Mouse (Mus musculus) 3T3-L1 (cell line): ENCODE results near the gene Cldn9.

Experiments used
- DNase-seq: peaks from one replicate; pipeline ENCODE4 v3.0.0-alpha.2; 2015; ENCODE audit warnings: low read depth, low spot score

Gene Cldn9

DNA sequence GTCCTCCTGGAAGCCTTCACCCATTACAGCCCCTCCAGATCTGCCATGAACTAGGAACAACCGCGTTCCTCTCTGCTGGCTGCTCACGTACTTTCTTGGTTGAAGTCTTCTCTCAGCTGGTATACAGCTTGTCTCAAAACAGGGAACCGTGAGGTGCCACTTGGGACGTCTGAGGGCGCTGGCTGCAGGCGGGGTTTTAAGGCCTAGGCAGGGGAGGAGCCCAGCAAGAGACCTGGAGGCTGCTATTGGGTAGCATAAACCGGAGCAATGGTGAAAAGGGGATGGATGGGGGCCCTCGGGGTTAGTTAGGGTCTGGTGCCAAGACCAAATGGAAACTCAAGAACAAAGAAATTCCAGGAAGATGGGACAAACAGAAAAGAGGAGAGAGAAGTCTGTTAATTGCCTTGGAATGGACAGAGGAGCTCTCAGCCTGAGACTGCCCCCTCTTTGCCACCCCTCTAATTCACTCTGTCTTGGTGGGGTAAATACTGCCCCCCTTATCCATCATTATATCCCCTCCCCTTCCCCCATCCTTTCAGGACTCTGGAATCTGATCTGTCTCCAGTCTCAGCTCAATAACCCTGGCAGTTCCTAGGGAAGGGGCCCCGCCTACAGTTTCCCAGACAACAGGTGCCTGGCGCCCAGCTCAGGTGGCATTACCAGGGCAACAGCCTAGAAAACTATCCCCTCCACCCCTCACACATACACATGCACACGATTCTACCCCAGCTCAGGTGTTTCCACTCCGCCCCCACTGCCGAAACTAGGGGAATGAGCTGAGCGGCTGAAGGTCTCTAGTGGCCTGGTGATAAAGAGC is at the start of gene Cldn9:
TSS of gene Cldn9 (minus strand) at position 171 of the 817 bp plus-strand sequence.
- DNase-seq = no peak

DNA sequence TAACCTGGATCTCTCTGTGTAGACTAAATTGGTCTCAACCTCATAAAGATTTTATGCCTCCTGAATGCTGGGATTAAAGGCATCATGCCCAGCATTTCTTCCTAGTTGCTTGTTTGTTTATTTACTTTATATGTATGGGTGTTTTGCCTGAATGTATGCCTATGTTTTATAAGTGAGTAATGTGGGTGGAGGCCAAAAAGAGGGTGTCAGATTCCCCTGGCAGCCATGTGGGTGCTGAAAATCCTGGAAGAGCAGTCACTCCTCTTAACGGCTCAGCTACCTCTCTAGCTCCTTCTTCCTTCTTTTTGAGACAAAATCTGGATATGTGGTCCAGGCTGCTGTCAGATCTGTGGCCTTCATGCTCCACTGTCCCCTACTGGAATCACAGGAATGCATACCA is 46.6 kb upstream of the Cldn9 start:
- DNase-seq = peak; percentile 61

DNA sequence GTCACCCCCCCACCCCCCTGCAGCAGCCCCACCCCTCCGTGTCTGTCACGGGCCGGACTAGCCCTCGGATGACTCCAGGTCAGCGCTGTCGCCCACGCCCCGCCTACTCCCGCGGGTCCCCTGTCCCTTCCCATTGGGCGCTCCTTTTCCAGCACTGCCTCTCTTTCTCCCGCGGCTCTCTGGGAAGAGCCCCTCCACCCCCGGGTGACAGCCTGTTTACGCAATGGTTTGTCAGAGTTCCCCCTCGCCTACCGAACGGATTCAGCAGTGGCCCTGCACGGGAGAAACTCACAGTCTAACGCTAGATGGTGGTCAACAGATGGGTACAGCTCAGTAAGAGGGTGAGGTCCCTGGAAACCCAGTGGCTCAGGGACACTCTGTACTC is 42.9 kb upstream of the Cldn9 start:
- DNase-seq = peak; percentile 66

GRCm38 (mm10) chr17:23725999-23726757 is 42.4 kb upstream of the Cldn9 start, which contains the start of gene Pkmyt1:
Pkmyt1 (plus strand) TSS chr17:23726336.
- DNase-seq = peak; percentile 95

DNA sequence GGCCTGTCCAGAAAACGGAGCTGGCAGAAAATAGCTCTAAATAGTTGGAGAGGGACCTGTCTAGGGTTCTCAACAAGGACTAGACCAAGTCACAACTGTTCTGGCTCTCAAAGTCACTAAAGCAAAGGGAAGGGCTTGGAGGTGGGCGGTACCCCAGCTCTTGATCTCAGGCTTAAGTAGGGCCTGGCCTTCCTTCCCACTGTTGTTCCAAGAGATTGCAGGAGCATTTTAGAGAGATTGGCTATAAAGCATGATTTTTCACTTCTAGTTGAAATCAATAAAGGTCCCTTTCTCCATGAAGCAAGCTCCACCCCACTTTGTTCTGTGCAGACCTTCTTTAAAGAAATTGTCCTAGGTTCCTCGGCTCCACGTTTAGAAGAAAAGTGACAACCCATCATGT is 41.7 kb upstream of the Cldn9 start:
- peak; percentile 57 for DNase-seq

- DNase-seq = no peak
Observed at GRCm38 (mm10) chr17:23722376-23723125, 38.7 kb upstream of the Cldn9 start, which contains the start of gene 1520401A03Rik. 1520401A03Rik (minus strand) TSS chr17:23722783.

GRCm38 (mm10) chr17:23721886-23722285 is 38.1 kb upstream of the Cldn9 start:
- no peak for DNase-seq

- DNase-seq = no peak
Observed at GRCm38 (mm10) chr17:23719455-23719854, 35.6 kb upstream of the Cldn9 start.

- DNase-seq = no peak
Observed at GRCm38 (mm10) chr17:23717003-23717402, 33.2 kb upstream of the Cldn9 start.

DNA sequence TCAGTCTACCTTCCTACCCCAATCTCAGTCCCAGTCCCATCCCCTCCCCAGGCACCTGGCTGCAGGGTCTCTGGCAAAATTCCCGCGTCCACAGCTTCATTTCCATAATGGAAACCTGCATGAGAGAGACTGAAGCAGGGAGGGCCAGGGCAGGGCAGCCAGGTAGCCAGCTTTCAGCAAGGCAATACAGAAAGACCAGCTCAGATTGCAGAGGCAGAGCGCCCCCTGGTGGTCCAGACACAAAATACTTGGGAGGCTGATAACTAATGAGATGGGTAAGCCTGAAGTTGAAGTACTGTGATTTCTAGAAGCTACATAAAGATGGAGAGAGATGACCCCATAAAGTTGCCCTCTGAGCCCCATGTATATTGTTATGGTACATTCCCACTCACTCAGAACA is 22.4 kb upstream of the Cldn9 start:
- peak; percentile 91 for DNase-seq

DNA sequence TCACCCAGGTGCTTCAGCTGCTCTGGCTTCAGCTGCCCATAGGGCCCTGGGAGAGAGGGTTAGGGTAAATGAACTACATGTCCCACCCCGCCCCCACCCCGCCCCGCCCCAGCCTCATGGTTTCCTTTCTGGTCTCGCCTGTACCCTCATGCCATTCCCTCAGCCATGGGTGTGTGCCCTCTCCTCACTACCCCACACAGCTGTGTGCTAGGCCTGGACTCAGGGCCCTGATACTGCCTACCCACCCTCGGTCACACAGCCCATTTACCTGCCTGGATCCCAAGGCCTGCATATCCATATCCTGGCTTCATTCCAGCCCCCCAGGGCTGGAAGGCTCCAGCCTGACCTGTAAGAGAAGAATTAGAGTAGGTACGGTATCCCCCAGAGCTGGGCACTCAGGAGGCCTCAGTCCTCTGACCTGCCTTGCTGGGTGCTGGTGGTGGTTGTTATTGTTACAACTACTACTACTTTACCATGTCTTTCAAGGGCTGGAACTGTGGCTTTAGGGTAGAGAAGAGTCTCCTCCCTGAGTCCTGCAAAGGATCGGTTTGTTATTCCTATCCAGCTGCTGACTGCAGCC is 21.8 kb upstream of the Cldn9 start:
- DNase-seq = no peak

DNA sequence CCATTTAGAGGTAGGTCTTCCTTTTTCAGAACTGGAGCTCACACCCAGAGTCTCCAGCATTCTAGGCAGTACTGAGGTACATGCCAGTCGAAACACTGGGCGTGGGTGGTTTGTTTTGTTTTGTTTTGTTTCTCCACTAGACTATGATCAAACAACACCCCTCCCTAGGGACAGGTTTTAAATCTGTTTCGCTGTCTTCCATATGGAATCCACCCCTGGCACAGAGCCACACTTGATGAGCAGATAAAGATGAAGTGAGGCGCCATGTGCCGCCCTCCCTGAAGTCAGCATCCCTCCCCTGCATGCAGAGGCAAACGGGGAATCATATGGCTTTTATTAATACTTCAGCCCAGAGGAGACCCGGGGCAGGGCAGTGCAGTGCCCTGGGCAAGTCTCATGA is 20.9 kb upstream of the Cldn9 start:
- peak; percentile 64 for DNase-seq

GRCm38 (mm10) chr17:23703301-23703700 is 19.5 kb upstream of the Cldn9 start:
- DNase-seq = no peak

GRCm38 (mm10) chr17:23700079-23700478 is 16.3 kb upstream of the Cldn9 start:
- DNase-seq = peak; percentile 99

DNA sequence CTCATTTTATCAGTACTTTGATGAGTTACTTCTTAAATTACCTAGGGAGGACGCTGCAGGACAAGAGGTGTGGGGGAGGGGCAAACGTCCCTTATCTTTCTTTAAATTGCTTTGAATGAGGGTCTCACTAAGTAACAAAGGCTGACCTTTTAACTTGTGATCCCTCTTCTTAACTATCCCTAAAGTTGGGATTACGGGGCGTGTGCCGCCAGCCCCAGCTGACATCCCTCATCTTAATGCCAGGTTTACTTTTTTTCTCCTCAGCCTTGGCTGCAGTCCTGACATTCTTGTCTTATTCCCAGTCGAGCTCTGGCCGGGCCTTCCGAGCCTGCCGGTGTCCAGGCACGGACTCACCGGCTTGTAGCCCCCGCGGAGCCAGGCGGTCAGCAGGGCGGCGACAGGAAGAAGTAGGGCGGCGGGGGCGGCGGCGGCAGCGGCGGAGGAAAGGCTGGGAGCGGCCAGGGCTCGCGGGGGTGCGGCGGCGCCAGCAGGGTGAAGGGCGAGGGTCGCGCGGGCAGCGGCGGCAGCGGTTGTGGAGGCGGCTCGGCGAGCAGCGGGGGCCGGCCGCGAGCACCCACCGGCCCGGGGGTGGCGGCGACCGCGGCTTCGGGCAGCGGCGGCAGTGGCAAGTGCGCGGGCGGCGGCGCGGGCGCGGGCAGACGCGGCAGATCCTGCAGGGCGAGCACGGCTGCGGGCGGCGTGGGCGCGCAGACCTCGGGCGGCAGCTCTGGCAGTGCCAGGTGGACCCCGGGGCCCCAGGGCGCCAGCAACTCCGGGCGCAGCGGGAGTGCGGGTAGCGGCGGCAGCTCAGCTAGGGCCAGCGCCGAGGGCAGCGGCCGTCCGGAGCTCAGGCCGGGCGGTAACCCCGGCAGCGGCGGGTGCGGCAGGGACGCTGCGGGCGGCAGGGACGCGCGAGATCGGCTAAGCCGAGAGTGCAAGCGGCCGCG is 15.6 kb upstream of the Cldn9 start:
- peak; percentile 62 for DNase-seq

DNA sequence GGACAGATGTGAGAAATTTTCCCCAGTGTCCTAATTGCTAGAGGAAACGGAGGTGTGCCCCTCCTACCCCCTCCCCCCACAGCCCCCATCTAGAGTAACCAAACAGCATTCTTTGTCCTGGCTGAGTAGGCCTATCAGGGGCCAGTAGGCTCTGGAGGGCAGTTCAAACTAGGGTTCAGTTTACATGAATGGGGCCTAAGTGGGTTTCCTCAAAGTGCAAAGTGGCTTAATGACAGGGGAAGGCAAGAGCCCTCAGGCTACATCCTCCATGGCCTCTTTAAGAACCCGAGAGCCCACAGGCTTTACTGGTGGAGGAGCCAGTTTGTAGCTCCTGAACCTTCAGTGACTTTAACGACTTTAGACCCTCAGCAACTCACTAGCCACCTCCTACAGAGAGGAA is 12.0 kb upstream of the Cldn9 start:
- no peak for DNase-seq

DNA sequence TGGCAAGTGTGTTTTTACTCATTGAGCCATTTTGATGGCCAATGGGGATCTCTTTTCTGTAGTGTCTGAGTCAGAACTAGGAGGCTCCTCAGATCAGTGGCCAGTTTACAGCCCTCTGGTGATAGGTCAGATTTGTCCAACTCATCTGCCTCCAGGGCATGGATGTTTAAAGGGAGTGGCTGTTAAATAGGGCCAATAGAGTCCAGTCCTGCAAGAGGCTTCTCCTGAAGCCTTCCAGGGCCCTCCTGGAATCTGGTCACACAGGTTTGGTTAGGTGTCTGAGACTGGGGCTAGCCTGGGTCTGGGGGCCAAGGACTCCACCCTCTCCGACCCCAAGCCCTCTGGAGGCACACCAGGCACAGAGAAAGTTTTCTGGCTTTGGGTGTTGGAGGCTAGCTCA is 10.7 kb upstream of the Cldn9 start:
- DNase-seq = peak; percentile 98

DNA sequence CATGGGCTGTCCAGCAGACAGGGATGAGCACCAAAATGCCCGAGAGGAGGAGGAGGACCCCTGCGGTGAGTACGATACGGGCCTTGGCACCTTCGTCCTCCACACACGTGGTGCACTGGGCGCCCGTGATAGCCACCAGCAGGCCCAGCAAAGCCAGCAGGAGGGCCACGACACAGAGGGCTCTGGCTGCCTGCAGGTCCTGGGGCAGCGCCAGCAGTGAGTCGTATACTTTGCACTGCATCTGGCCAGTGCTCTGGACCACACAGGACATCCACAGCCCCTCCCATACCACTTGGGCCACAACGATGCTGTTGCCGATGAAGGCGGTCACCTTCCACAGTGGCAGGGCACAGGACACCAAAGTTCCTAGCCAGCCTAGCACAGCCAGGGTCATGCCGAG is 600 bp downstream of the Cldn9 start:
- DNase-seq = peak; percentile 87

- no peak for DNase-seq
Observed at GRCm38 (mm10) chr17:23682530-23682929, 1.3 kb downstream of the Cldn9 start.

DNA sequence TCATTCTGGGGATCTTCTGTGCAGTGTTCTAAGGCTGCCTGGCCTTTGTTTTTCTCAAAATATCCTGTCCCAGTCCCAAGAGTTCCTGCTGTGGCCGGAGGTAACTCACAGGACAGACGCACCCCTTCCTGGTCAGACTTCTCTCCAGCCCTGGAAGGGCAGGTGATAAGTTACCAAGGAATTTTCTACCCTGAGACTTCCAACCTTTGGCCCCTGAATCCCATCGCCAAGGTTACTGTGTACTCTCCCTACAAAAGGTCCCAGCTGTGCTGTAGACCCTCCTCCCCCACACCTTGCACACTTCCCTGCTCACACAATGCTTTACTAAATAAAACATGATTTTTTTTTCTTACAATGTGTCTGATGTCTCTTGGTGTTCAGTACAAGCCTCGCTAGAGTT is 1.7 kb downstream of the Cldn9 start:
- DNase-seq = no peak

- DNase-seq = peak; percentile 82
Observed at GRCm38 (mm10) chr17:23681086-23681485, 2.7 kb downstream of the Cldn9 start.
